Mouse (Mus musculus): ENCODE data around the gene Cdh15.
A peak's percentile ranks its signal among the peaks of the same experiment; 100 is the strongest.

The Cdh15 gene

GRCm38 (mm10) chr8:122847829-122848561, at the start of gene Cdh15:
Gene Cdh15, plus strand, starts transcription at chr8:122847966.
- peak; percentile 35 to 73 for DNase-seq (ENCODE audit: inconsistent age in 2 of 2, low spot score in 1 of 2)

GRCm38 (mm10) chr8:122803906-122804761, 43.6 kb upstream of the Cdh15 start:
- DNase-seq (ENCODE audit: inconsistent age in 2 of 2, low spot score in 1 of 2), result peak; percentile 30 to 54

- DNase-seq (ENCODE audit: inconsistent age in 2 of 2, low spot score in 1 of 2), result peak; percentile 34 to 55
Observed at GRCm38 (mm10) chr8:122805349-122805748, 42.4 kb upstream of the Cdh15 start.

GRCm38 (mm10) chr8:122806956-122807538, 40.7 kb upstream of the Cdh15 start:
- no peak for DNase-seq (ENCODE audit: inconsistent age in 2 of 2, low spot score in 1 of 2)

- DNase-seq (ENCODE audit: inconsistent age in 2 of 2, low spot score in 1 of 2), result peak in 1 of 2 experiments; percentile 59
Observed at GRCm38 (mm10) chr8:122807907-122808306, 39.9 kb upstream of the Cdh15 start.

DNA sequence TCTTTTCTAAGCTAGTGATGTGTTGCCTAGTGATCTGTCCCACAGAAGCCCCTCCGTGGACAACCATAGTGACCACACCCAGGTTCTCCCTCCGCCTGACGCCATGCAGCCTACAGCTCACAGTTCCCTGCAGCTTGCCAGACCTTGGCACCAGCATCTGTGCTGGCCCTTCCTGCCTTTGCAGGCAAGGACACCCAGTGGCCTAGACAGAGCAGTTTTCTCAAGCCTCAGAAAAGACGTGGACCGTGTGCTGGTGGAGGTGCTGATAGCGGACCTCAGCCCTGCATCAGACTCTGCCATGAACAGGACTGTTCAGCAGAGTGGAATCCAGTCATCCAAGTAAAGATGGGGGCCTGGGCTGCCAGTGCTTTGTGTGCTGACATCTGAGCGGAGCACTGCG, 37.4 kb upstream of the Cdh15 start:
- peak; percentile 25 to 71 for DNase-seq (ENCODE audit: inconsistent age in 2 of 2, low spot score in 1 of 2)

DNA sequence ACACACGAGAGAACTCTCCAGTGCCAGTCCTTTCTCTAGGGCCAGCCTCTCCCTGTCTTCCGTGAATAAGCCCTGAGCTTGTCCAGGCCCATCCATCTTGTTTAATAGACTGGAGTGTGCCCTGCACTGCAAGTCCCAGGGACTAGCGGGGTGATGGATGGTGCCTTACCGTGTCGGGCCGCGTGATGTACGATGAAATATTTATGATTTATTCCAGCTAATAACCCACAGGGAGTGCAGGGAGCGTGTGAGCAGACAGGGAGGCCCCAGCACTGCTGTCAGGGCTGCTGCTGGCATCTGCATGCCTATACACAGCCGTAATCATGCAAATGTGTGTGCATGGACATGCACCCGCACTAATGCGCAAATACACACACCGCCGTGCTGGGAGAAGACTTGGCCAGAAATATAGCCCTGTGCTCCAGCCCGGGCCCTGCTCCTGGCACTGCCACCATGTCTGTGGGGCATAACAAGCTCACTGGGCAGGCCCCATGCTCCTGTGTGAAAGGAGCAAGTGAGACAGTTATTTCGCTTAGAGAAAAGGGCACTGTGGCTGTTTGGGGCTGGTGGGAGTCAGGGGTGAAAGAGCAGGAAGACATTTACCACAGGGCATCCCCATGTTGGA, 35.8 kb upstream of the Cdh15 start:
- DNase-seq (ENCODE audit: inconsistent age in 2 of 2, low spot score in 1 of 2), result no peak

GRCm38 (mm10) chr8:122812610-122813250, 35.0 kb upstream of the Cdh15 start:
- DNase-seq (ENCODE audit: inconsistent age in 2 of 2, low spot score in 1 of 2), result no peak

- no peak for DNase-seq (ENCODE audit: inconsistent age in 2 of 2, low spot score in 1 of 2)
Observed at GRCm38 (mm10) chr8:122814608-122815007, 33.2 kb upstream of the Cdh15 start.

DNA sequence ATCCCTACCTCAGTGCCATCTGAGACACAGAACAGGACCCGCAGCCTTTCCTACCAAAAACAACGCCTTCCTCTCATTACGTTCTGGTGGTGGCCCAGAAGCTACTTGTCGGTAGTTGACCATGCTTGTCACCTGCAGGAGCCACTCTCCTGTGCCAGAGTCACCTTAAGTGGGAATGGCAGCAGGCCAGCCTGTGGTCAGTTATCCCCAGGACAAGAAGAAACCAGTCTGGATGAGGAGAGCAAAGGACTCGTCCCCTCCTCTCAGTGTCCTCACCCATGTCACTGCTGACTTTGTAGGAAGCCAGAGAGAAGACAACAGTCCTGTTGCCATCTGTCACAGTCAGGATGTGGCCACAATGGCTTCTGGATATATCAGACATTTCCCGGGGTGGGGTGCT, 30.8 kb upstream of the Cdh15 start:
- no peak for DNase-seq (ENCODE audit: inconsistent age in 2 of 2, low spot score in 1 of 2)

- DNase-seq (ENCODE audit: inconsistent age in 2 of 2, low spot score in 1 of 2), result no peak
Observed at GRCm38 (mm10) chr8:122817724-122818496, 29.9 kb upstream of the Cdh15 start.

DNA sequence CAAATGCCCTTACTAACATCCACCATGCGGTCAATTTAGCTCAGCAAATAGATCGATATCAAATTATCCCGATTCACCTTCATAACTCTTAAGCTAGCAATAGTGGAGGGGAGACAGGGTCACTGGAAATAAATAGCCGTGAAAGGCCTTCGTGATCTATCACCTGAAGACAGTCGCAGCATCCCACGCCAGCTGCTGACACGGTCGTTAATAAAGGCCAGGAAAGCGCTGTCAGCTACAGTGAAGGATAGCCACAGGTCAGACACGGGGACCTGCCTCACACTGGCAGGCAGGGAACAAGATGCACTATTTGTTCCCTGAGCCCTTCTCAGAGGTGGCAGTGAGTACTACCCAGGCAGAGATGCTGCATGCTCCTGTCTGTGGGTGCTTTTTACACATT, 28.0 kb upstream of the Cdh15 start:
- DNase-seq (ENCODE audit: inconsistent age in 2 of 2, low spot score in 1 of 2), result no peak

GRCm38 (mm10) chr8:122824571-122824970, 23.2 kb upstream of the Cdh15 start:
- DNase-seq (ENCODE audit: inconsistent age in 2 of 2, low spot score in 1 of 2), result no peak

GRCm38 (mm10) chr8:122824986-122825385, 22.8 kb upstream of the Cdh15 start:
- DNase-seq (ENCODE audit: inconsistent age in 2 of 2, low spot score in 1 of 2), result no peak

GRCm38 (mm10) chr8:122825408-122825807, 22.4 kb upstream of the Cdh15 start:
- no peak for DNase-seq (ENCODE audit: inconsistent age in 2 of 2, low spot score in 1 of 2)

DNA sequence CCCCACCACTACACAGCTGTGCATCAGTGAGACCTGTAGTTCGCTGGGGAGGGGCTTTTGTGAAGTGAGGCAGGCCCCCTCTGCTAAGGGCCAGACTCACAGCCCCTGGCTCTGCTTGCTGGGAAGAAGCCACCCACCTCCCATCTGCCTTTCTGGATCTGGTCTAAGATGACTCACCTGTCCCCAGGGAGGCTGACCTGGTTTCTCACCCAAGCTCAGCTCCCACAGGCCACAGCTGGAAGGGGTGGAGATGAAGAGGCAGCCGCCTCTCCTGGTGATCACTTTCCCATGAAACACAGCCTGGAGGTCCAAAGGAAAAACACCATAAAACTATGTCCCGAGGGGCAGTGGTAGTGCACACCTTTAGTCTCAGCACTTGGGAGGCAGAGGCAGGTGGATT, 18.4 kb upstream of the Cdh15 start:
- no peak for DNase-seq (ENCODE audit: inconsistent age in 2 of 2, low spot score in 1 of 2)

DNA sequence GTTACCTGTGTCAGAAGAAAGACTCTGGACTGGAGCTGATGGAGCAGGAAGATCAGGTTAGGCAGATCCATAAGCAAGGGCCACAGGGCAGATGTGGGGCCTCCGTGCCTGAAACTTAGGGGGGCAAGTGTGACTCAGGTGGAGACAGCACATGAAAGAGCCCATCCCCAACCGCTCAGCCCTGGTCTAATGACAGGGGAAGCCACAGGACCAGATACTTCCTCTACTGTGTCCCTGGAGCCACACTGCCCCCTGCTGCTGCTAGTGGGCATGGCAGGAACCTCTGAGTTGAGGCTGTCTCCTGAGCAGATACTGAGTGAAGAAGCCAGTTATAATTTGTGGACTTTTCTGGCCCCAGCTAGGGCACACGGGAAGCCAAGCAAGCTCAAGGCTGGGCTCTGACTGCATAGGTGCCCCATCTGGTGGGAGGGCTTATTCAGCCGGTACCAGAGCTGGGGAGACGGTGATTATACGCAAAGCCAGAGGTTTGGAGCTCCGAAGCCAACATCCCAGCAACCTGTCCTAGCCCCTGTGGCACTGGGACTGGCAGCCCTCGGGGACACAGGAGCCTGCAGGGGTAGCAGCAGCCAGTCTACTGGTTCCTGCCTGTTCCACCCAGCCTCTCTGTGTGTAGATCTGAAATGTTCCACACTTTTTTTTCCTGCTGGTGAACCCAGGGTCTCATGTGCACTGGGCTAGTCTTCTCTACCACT, 17.3 kb upstream of the Cdh15 start:
- peak; percentile 89 to 97 for DNase-seq (ENCODE audit: inconsistent age in 2 of 2, low spot score in 1 of 2)

DNA sequence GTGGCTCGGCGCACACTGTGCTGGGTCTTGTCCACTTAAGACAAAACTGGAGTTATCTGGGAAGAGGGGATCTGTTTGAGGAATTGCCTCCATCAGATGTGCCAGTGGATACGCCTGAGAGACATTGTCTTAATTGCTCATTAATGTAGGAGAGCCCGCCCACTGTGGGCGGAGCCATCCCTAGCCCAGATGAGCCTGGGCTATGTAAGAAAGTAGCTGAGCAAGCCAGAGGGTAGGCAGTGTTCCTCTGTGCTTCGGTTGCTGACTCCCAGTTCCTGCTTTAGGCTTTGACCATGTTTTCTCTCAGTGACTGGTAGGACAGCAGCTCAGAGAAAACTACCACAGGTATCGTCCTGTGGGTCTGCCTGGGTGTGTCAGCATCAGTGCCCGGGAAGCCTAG, 13.3 kb upstream of the Cdh15 start:
- DNase-seq (ENCODE audit: inconsistent age in 2 of 2, low spot score in 1 of 2), result no peak

GRCm38 (mm10) chr8:122834971-122835370, 12.8 kb upstream of the Cdh15 start:
- peak; percentile 79 to 92 for DNase-seq (ENCODE audit: inconsistent age in 2 of 2, low spot score in 1 of 2)
